Mouse (Mus musculus) intestine, postnatal 0 days (tissue): Measurements from ENCODE around the gene Tbc1d10a. TPM values are rescaled to one million over a fixed set of nuclear protein-coding genes. Genes with fewer than 3 reads are reported as not detected.

ENCODE experiments used
- ATAC-seq: fragments of 200-750 bp; cut with Nextera tagmentation; 2 replicates; pipeline ENCODE4 v1.8.0; 2017; ENCODE audit warnings: mild to moderate bottlenecking, moderate TSS enrichment, moderate library complexity
- H3K27ac ChIP-seq: fragments of 300-500 bp; sonication (generic); 2 replicates; pipeline ENCODE4 v1.5.1; 2014; ENCODE audit warnings: mild to moderate bottlenecking, low read depth, low read length, moderate library complexity
- H3K27me3 ChIP-seq: fragments of 300-500 bp; sonication (generic); replicated peaks from 2 replicates; pipeline ENCODE4 v1.6.1; 2014; ENCODE audit warnings: low read length, mixed read lengths; ENCODE audit not compliant: control insufficient read depth, insufficient read depth
- H3K36me3 ChIP-seq: fragments of 300-500 bp; sonication (generic); 2 replicates; pipeline ENCODE4 v1.6.1; 2014; ENCODE audit warnings: mild to moderate bottlenecking, moderate library complexity; ENCODE audit not compliant: control insufficient read depth, insufficient read depth
- H3K4me1 ChIP-seq: fragments of 300-500 bp; sonication (generic); replicated peaks from 2 replicates; pipeline ENCODE4 v1.6.1; 2014; ENCODE audit warnings: antibody characterized with exemption, low read length, mixed read lengths; ENCODE audit not compliant: control insufficient read depth, insufficient read depth
- H3K4me2 ChIP-seq: fragments of 300-500 bp; sonication (generic); replicated peaks from 2 replicates; pipeline ENCODE4 v1.6.1; 2014; ENCODE audit warnings: low read depth, mild to moderate bottlenecking, moderate library complexity
- H3K4me3 ChIP-seq: fragments of 300-500 bp; sonication (generic); 2 replicates; pipeline ENCODE4 v1.5.1; 2014; ENCODE audit warnings: low read depth, low read length
- H3K9ac ChIP-seq: fragments of 300-500 bp; sonication (generic); 2 replicates; pipeline ENCODE4 v1.6.1; 2014; ENCODE audit warnings: mild to moderate bottlenecking, low read depth, low read length
- H3K9me3 ChIP-seq: fragments of 300-500 bp; sonication (generic); 2 replicates; pipeline ENCODE4 v1.6.1; 2016; ENCODE audit warnings: mixed run types; ENCODE audit not compliant: control insufficient read depth
- CTCF ChIP-seq: sonication (generic); IDR thresholded peaks from 2 replicates; pipeline ENCODE4 v1.5.1; 2016; ENCODE audit warnings: low read depth, mild to moderate bottlenecking, control low read depth, antibody characterized with exemption, moderate library complexity
- WGBS: fragments of 180-500 bp; shearing (Covaris S2); extraction: QIAGEN DNeasy Blood & Tissue Kit; methylation state at CpG from one replicate; pipeline ENCODE4 v1.1.7; 2014; 5-methylcytosine and 5-hydroxymethylcytosine counted together
- polyA plus RNA-seq: library from polyadenylated mRNA; unstranded; fragments of >200 nt; fragmentation: Nextera tagmentation; extraction: Ambion mirVana; gene quantifications from 2 replicates; pipeline ENCODE4 v1.2.1, GENCODE M21; 2015

The Tbc1d10a gene
- polyA plus RNA-seq, 1 experiment from 2014 or later = 37.2 TPM

DNA sequence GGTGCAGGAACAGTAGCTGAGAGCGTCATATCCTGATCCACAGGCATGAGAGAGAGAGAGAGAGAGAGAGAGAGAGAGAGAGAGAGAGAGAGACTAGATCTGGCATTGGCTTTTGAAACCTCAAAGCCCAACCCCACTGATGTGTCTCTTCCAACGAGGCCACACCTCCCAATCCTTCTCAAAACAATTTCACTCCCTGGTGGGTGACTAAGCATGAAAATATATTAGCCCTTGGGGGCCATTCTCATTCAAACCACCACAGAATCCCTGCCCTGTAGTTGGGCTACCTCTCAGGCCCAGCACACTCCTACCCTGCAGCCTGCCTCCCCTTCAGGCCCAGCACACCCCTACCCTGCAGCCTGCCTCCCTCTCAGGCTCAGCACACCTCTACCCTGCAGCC is 66.3 kb downstream of the Tbc1d10a start:
- Histone ChIP-seq H3K9me3 (no peaks in the 10 kb centered on the region), H3K27ac (no peak overlapping the region), H3K4me1 (peaks cover 7% of the 10 kb centered on the region; the same call in 1 of the 2 replicates), H3K36me3 (no peaks in the 10 kb centered on the region), H3K9ac (no peak overlapping the region), H3K4me2 (no peak overlapping the region), H3K27me3 (no peaks in the 10 kb centered on the region), H3K4me3 (no peak overlapping the region)
- no peak for TF ChIP-seq CTCF
- ATAC-seq = no peak
- WGBS = 76% methylated on average over 2 of the region's 2 CpGs

DNA sequence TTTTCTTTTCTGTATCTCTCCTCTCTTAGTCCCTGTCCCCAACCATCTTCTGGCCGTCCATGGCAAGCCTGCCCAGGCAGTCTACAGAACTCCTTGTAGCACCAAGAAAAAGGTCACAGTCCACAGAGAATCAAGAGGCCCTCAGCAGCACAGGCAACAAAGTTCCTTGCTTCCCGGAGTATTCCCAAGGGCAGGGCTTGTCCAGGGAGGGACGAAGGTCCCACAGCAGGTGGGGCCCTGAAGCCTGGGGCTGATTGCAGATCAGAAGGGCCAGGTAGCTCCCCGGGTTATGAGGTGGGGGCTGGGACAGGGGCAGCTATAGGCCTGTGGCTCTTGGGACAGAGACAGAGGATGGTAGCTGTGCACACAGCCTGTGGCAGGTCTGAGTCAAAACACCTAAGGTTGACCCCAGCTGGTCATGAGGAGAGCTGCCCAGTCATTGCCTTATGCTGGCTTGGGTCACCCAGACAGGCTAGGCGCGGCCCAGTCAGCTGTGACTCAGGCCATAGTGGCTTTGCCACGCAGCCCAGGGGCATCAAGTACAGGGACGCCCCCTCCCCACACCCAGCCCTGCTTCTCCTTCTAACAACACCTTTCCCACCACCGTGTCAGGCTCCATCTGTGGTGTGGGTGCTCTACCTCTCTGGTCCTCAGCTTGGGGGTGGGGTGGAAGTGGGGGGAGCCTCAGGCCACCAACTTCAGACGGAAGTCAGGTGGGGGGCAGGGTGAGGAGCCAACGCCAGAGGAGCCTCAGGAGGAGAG is 70.4 kb downstream of the Tbc1d10a start, which contains the start of gene Lif:
Lif (plus strand) TSS at position 712 of the 762 bp plus-strand sequence.
- Histone ChIP-seq H3K27ac (peak within 1 kb of the TSS; percentile 93), H3K9me3 (no peaks in the 10 kb centered on the region), H3K27me3 (no peaks in the 10 kb centered on the region), H3K4me2 (peak within 1 kb of the TSS; percentile 61), H3K4me1 (peaks cover 19% of the 10 kb centered on the region), H3K4me3 (peak within 1 kb of the TSS; percentile 21), H3K36me3 (no peaks in the 10 kb centered on the region), H3K9ac (0 out of 2 replicates have a peak within 1 kb of the TSS, but pooled peaks have one; percentile 37)
- WGBS = 38% methylated on average over 11 of the region's 11 CpGs
- TF ChIP-seq CTCF = no peak
- ATAC-seq = peak; percentile 83

GRCm38 (mm10) chr11:4257756-4258155 is 71.2 kb downstream of the Tbc1d10a start:
- TF ChIP-seq CTCF = no peak; the same call in 1 of the 2 replicates
- no peaks in the 10 kb centered on the region for H3K9me3 ChIP-seq
- H3K9ac ChIP-seq = 0 out of 2 replicates have a peak overlapping the region, but pooled peaks have one; percentile 37
- H3K27ac ChIP-seq = peak overlapping the region; percentile 93
- H3K4me3 ChIP-seq = peak overlapping the region; percentile 21
- H3K4me1 ChIP-seq = peaks cover 19% of the 10 kb centered on the region
- peak overlapping the region; percentile 61 for H3K4me2 ChIP-seq
- 38% methylated on average over 5 of the region's 5 CpGs for WGBS
- H3K36me3 ChIP-seq = no peaks in the 10 kb centered on the region
- H3K27me3 ChIP-seq = no peaks in the 10 kb centered on the region
- ATAC-seq = no peak

- H3K9me3 ChIP-seq = no peaks in the 10 kb centered on the region
- no peak overlapping the region for H3K9ac ChIP-seq
- H3K27me3 ChIP-seq = no peaks in the 10 kb centered on the region
- H3K4me3 ChIP-seq = peak overlapping the region; percentile 21; the same call in 1 of the 2 replicates
- peak overlapping the region; percentile 93; the same call in 1 of the 2 replicates for H3K27ac ChIP-seq
- ATAC-seq = peak; percentile 29; the same call in 1 of the 2 replicates
- TF ChIP-seq CTCF = peak; percentile 92
- H3K36me3 ChIP-seq = no peaks in the 10 kb centered on the region
- peaks cover 22% of the 10 kb centered on the region for H3K4me1 ChIP-seq
- peak overlapping the region; percentile 61 for H3K4me2 ChIP-seq
- under 1% methylated on average over 7 of the region's 7 CpGs for WGBS
Observed at GRCm38 (mm10) chr11:4258657-4259082, 72.1 kb downstream of the Tbc1d10a start.

GRCm38 (mm10) chr11:4260463-4261187 is 74.0 kb downstream of the Tbc1d10a start:
- H3K27ac ChIP-seq = peak overlapping the region; percentile 54; the same call in 1 of the 2 replicates
- H3K27me3 ChIP-seq = no peaks in the 10 kb centered on the region
- H3K36me3 ChIP-seq = no peaks in the 10 kb centered on the region
- no peak for TF ChIP-seq CTCF
- ATAC-seq = no peak
- 13% methylated on average over 14 of the region's 14 CpGs for WGBS
- H3K4me2 ChIP-seq = peak overlapping the region; percentile 61
- no peak overlapping the region for H3K9ac ChIP-seq
- no peaks in the 10 kb centered on the region for H3K9me3 ChIP-seq
- H3K4me1 ChIP-seq = peaks cover 28% of the 10 kb centered on the region
- H3K4me3 ChIP-seq = no peak overlapping the region

DNA sequence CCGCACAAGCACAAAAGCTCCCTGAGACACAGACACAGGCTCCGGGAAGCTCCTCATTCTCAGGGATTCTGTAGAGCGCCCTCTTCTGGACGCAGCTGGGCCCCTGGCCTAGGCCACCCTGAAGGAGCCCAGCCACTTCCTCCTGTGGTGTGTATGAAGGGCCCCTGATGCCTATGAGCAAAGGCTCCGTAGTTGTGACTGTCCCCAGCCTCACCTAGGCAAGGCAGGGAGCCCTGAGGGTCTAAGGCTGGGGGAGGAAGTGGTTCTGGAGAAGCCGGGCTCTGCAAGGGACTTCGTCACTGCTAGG is 74.6 kb downstream of the Tbc1d10a start:
- H3K4me1 ChIP-seq = peaks cover 33% of the 10 kb centered on the region
- no peaks in the 10 kb centered on the region for H3K27me3 ChIP-seq
- no peak overlapping the region for H3K9ac ChIP-seq
- peak; percentile 79 for TF ChIP-seq CTCF
- H3K27ac ChIP-seq = no peak overlapping the region
- H3K9me3 ChIP-seq = no peaks in the 10 kb centered on the region
- H3K4me3 ChIP-seq = no peak overlapping the region
- 50% methylated on average over 7 of the region's 7 CpGs for WGBS
- no peak overlapping the region for H3K4me2 ChIP-seq
- ATAC-seq = 0 out of 2 replicates have a peak, but pooled peaks have one; percentile 11
- H3K36me3 ChIP-seq = no peaks in the 10 kb centered on the region
